Mouse (Mus musculus) monocyte, adult 5-6 weeks (primary cell): ENCODE measurements around the gene Col11a2. TPM values are rescaled to one million over a fixed set of nuclear protein-coding genes. Genes with fewer than 3 reads are reported as not detected.
"Not testable (repeated sequence)": the region's sequence is repeated elsewhere in the genome, so short reads cannot be mapped to it uniquely, and the experiment has no call there.

Experiments
- ATAC-seq: fragments of 153-309, 156-312 bp; replicated peaks from 2 replicates; pipeline ENCODE4 v1.8.0; 2017; ENCODE audit warnings: mild to moderate bottlenecking; ENCODE audit not compliant: low TSS enrichment, insufficient number of reproducible peaks, severe bottlenecking, poor library complexity, low FRiP score
- total RNA-seq: library from RNA; stranded (forward); fragments of 200-1000, 200-491, 200-594 nt; gene quantifications from 3 replicates; pipeline ENCODE4 v1.2.3, GENCODE M21; 2017

Col11a2 gene
- total RNA-seq, result 1.5 to 11.2 TPM (median 4.7 TPM) in 3 replicates

DNA sequence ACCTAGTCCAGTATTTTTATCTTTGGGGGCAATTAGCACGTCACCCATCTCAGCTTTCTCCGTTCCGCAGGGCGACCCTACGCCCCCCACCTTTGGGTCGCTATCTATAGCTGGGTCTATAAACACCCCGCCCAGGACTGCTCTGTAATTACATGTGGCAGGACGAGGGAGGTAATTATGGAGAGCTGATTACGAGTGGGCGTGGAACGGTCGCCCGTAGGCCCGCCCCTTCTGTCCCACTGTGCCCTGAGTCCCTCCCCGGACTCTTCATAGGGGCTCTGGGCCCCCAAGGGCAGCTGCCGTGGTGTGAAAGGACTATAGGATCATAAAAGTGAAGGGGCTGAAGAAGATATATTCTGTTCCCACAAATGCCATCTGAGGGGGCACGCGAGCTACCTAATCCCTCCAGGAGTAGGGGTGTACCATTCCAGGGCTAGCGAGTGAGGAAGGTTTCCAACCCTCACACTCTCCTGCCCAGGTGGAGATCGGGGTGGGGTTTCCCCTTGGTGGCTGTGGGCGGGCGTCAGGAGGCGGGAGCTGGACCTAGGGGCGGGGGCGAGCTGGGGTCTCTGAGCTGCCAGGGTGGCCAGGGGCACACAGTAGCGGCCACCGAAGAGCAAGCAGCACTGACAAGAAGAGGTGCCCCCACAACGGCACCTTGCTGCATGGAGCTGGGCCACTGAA, at the start of gene Col11a2:
TSS of gene Col11a2 (plus strand) at position 560 of the 684 bp plus-strand sequence.
- no peak for ATAC-seq

DNA sequence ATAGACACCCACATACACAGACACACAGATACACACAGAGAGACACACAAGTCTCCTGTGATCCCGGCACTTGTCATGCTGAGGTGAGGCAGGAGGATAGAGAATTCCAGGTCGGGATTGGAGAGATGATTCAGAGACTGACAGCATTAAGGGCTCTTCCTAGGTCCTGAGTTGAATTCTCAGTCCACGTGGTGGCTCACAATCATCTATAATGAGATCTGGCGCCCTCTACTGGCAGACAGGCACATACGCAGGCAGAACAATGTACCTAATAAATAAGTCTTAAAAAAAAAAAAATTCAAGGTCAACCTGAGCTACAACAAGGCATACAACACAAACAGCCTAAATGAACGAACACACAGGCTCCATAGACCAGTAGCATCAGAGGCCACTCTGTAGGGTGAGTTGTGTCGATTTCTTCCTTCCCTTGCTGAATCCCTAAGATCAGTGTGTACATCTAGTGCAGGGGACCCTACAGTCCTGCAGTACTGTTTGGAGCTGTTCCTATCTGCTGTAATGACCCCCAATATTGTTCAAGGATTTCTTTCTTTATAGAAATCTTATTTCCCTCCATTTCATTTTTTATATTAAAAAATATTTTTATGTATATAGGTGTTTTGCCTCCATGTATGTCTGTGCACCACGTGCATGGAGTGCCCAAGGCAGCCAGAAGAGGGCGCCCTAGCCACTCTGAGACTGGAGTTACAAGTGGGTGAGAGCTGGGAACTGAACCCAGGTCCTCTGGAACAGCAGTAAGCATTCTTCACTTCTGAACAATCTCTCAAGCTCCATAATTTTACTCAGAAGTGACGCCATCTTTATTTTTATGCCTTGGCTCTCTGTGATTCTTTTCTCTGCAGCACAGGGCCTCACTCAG, 47.2 kb upstream of the Col11a2 start:
- ATAC-seq, result peak; percentile 78

DNA sequence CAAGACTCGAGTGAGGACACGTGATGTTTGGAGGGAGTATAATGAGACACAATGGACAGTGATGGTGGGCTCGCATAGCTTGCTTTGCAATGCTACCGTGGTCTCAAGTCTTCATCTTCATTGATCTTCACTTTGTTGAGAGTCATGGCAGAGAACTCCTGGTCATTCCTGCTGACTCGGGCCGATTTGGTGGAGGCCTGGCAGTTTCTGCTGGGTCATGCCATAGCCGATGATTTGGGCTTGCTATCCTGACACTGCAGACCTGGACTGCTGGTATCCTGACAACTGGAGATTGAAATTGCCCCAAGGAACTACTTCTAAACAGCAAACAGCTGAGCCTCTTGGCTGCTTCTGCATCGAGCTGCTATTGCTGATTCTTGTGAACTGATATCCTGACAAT, 44.3 kb upstream of the Col11a2 start:
- no peak for ATAC-seq

DNA sequence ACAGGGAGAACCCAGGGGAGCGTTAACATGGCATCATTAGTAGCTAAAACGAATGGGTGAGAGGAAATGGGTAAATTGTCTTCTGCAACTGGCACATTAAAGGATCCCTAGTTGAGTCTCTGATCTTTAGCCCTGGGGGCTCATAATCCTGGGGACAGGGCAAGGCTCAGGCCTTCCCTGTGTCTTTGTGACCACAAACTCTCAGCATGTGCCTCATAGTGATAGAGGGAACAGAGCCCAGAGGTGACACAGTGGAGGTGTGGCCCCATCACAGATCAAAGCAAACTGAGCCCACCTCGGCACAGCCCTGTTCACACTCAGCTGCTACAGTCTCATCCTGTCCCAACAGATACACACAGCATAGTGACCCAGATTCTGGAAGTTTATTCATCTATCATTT, 43.6 kb upstream of the Col11a2 start:
- ATAC-seq, result no peak

DNA sequence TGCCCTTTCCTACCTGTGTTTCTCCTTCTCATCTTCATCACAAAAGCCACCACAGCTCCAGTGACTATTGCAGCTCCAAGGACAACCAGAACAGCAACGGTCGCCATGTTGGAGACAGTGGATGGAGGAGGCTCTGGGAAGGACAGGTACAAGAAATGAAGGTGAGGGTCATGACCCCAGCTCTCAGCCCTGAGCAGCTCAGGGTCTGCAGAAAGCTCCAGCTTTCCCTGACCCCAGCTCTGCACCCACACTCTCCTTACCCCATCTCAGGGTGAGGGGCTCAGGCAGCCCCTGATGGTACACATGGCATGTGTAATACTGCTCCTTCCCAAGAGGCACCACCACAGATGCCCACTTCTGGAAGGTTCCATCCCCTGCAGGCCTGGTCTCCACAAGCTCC, 42.2 kb upstream of the Col11a2 start:
- ATAC-seq, result not testable (repeated sequence)

DNA sequence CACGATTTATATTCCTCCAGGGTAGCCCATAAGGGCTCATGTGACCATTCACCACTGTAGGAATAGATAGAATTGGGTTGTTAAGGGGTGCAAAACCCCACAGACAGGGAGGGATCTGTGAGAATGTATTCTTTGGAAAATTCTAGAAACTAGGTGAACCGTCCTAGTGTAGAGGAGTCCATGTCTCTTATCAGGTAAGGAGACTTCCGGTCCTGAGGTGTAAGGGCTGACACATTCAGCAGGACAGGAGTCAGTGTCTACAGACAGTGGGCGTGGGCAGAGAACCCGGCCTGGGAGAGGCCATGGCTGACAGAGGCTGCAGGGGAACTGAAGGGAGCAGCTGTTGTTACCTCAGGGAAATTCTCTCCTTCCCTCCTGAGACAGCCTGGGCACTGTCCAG, 40.5 kb upstream of the Col11a2 start:
- not testable (repeated sequence) for ATAC-seq

DNA sequence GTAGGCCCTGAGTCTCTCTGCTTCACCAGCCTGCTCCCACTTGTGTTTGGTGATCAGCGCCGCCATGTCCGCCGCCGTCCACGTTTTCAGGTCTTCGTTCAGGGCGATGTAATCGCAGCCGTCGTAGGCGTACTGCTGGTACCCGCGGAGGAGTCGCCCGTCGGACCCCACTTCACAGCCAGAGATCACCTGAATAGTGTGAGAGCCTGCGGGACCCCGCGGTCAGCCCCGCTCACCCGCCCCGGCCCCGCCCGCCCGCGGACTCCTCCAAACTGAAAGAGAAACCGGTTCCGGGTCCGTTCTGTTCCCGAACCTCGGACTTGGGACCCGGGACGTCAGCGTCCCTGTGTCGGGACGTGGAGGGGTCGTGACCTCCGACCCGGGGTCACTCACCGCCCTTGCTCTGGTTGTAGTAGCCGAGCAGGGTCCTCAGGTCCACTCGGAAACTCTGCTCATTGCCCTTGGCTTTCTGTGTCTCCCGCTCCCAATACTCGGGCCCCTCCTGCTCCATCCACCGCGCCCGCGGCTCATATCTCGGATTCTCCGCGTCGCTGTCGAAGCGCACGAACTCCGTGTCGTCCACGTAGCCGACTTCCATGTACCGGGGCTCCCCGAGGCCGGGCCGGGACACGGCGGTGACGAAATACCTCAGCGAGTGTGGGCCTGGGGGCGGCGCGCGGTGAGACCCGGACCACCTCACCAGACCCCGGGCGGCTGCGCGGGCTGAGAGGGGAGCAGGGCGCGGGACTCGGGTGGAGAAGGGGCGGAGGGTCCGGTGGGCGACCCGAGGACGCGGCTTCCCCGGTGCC, 39.7 kb upstream of the Col11a2 start:
- ATAC-seq, result no peak

DNA sequence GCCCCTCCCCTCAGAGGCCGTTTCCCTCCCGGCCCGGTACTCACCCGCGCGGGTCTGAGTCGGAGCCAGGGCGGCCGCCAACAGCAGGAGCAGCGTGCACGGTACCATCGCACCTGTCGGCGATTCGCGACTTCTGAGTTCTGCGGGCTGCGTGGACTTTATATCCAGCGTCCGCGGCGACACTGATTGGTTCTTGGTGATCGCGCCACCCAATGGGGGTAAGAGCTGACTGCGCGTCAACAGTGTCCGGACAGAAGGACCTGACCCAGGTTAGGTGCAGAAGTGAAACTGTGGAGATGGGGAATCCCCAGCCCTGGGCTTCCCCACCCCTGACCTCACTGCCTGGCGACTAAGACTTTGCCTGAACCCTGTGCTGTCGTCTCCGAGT, 39.1 kb upstream of the Col11a2 start, which contains the start of gene H2-K1:
TSS of gene H2-K1 (minus strand) at position 198 of the 388 bp plus-strand sequence.
- ATAC-seq, result peak; percentile 95

DNA sequence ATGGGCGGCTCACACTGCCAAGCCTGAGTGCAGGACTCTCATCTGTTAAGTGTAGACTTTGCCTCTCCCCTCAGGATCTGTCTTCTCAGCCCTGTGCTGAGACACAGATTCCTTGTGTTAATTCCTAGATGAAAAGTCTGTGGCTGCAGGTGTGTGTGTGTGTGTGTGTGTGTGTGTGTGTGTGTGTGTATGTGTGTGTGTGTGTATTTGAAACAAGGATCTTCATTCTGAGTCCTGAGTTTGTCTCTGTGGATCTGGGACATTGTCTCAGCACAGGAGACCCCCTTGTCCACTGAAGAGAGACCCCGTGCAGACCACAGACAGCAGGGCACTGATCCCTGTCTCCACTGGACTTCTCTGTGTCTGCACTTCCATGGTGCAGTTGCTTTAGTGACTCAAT, 38.4 kb upstream of the Col11a2 start:
- ATAC-seq, result not testable (repeated sequence)

DNA sequence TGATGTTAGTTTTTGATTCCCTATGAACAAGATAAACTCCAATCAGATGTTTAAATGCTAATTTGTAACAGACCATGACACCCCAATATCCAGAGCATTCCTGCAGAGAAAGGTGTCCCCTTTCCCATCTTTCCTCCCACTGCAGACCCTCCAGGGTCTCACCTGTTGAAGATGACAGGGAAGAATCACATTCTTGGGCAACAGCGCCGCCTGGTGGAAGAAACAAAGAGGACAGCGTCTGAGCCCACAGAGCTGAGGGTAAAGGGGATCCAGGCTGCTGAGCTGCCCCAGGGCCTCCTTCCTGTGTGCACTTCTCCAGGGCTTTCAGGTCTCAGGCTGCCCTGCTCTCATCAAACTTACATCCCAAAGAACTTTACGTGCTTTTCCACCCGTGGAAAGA, 35.8 kb upstream of the Col11a2 start:
- no peak for ATAC-seq

DNA sequence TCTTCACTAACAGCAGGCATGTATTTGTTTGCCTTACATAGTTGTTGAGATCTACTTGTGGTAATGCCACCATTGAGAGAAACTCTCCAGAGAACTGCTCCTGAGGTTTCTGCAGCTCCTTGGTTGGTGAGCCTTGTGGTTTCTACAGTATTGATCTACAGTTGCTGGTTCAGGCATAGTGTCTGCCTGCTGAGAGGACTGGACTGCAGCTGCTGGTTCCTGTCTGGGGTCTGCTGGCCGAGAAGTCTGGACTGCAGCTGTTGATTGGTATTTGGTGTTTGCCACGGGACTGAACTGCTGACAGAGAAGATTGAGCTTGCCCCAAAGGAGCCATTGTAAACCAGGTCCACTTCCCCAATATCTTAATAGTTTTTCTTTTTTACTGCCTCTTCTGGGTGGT, 32.7 kb upstream of the Col11a2 start:
- no peak for ATAC-seq

DNA sequence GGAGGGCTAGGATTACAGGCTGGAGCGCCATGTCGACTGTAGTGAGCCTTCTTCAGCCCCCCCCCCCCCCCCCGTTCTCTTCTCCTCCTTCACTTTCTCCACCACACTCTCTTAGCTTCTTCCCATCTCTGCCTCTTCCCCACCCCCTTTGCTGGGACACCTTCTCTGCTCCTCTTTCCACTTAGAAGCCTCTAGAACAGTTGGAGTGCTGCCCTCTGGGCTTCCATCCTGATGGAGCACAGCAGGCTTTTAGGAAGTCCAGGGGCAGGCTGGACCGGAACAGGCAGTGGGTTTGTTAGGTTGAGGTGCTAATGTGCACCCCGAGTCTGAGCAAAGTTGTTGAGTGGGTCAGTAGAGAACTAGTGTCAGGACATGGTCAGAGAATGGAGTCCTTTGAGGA, 29.1 kb upstream of the Col11a2 start:
- no peak for ATAC-seq

DNA sequence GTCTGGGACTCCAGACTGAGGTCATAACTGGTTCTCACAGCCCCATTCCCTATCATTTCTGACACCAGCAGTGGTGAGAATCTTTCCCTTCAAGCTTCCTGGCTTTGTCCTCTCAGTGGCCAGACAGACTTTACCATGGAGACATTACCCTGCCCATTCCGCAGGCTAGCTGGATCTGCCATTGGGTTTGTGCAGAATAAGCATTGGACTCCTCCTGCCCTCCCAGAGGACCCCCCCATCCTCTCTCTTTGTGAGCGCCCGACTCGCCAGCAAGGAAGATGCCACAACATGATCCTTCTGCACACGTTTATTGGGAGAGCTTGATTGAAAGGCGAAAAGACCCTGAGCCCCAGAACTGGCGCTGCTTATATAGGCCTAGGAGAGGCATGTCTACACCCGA, 25.8 kb upstream of the Col11a2 start:
- no peak for ATAC-seq

DNA sequence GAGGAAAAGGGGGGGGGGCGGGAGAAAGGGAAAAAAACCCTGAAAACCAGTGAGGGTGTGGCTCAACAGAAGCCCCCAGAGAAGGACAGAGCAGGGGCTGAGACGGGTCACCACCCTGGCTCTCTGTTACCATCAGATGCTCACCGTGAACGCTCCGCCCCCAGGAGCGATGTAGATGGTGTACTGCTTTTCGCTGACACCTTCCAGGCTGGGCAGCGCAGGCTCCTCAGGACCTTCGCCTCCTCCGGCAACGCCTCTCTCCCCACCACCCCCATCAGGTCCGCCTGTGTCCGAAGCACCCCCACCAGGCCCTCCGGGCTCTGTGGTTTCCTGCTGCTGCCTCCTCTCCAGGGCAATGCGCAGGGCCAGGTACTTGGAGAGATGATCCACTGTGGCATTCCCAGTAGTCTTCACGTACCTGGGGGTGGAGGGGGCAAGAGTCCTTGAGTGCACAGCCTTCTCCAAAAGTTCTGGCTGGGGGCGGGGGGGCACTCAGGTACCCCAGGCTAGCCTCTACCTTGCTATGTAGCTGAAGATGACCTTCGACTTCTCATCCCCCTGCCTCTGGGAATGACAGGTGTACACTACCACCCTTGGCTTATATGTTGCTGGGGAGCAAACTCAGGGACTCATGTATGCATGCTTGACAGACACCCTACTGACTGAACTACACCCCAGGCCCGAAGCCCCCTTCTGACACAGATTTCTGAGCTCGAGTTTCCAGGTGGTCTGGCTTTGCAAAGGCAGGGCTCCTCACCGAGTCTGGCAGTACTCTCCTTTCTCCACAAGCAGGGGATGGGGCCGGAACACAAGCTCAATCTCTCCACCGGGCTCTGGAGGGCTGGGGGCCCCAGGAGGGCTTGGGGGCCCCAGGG, 17.5 kb upstream of the Col11a2 start:
- ATAC-seq, result no peak

DNA sequence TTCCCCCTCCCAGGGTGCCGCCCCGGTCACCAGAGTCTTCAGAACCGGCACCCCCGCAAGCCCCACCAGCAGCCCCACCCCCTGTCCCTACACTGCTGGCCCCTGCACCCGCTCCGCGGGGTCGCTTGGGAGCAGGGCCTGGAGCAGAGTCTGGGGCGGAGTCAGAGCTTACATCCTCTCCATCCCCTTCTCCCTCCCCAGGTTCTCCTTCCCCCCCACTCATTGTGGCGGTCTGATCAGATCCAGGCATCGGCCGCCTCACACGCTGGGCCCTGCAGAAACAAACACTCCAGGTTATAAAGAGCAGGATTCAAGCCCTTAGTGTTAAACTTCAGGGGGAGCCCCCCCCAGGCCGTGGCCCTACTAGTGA, 16.8 kb upstream of the Col11a2 start:
- ATAC-seq, result no peak

DNA sequence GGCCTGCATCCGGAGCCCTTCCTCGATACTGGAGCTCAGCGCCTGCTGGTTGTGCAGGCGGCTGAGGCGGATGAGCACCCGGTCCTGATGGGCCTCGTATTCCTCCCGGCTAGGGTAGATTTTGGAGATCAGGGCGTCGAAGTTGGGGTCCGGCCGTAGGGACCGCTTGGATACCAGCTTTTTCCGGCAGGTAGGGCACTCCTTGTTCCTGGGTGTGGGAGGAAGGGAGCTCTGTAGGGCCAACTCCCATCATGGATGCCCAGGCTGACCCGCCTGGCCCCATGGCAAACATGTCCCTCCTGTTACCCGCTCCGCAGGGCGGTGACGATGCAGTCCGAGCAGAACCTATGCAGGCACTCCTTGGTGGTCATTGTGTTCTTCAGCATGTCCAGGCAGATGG, 16.2 kb upstream of the Col11a2 start:
- ATAC-seq, result no peak

DNA sequence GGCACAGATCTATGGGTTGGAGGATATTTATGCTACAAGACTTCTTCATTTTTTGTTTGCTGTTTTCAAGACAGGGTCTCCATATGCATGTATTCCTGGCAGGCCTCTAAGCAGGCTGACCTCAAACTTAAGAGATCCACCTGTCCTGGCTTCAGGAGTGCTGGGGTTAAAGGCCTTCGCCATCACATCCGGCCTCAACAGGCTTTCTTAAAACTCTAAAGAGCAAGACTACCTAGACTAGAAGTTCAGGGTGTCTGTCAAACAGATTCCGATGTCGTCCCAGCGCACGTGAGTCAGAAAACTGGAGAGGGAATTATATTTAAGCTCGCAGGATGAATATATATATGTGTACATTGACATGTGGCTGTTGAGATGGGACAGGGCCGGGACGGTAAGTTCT, 15.6 kb upstream of the Col11a2 start:
- no peak for ATAC-seq

DNA sequence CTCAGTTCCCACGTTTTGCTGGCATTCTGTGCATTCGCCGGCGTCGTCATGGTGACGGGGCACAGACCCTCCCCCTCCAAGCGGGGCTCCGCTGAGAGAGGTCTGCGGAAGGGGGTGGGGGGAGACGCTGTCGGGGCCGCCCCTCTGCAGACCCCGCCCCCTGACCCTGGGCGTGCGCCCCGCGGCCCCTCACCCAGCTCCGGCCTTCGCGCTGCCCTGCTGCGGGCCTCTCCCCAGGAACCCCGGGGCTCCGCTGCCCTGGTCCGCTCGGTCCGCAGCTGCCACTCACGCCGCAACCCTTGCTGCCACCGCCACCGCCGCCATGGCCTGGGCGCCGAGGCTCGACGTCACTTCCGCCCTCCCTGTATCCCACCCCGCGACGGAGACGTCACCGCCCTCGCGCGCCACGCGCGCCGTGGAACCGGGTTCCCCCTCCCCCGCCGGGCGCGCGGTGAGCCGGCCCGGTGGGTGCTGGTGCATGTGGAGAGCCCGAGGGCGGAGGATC, 14.9 kb upstream of the Col11a2 start, which contains the start of gene Ring1:
TSS of gene Ring1 (minus strand) at position 364 of the 505 bp plus-strand sequence.
- ATAC-seq, result no peak
